Mouse (Mus musculus) heart, postnatal 4 days (tissue): ENCODE measurements around the gene Utp18. TPM values are rescaled to one million over a fixed set of nuclear protein-coding genes. Genes with fewer than 3 reads are reported as not detected.
"Not testable (repeated sequence)": the region's sequence is repeated elsewhere in the genome, so short reads cannot be mapped to it uniquely, and the experiment has no call there.

Source experiments
- DNase-seq: peaks from one replicate; pipeline ENCODE4 v3.0.0; 2021
- total RNA-seq, 2 experiments: library from RNA; stranded (reverse); gene quantifications; 2 replicates each; pipeline ENCODE4 v1.2.3; 2021

Gene Utp18
- total RNA-seq, result 10 to 100 TPM; 17.0 to 17.9 TPM

DNA sequence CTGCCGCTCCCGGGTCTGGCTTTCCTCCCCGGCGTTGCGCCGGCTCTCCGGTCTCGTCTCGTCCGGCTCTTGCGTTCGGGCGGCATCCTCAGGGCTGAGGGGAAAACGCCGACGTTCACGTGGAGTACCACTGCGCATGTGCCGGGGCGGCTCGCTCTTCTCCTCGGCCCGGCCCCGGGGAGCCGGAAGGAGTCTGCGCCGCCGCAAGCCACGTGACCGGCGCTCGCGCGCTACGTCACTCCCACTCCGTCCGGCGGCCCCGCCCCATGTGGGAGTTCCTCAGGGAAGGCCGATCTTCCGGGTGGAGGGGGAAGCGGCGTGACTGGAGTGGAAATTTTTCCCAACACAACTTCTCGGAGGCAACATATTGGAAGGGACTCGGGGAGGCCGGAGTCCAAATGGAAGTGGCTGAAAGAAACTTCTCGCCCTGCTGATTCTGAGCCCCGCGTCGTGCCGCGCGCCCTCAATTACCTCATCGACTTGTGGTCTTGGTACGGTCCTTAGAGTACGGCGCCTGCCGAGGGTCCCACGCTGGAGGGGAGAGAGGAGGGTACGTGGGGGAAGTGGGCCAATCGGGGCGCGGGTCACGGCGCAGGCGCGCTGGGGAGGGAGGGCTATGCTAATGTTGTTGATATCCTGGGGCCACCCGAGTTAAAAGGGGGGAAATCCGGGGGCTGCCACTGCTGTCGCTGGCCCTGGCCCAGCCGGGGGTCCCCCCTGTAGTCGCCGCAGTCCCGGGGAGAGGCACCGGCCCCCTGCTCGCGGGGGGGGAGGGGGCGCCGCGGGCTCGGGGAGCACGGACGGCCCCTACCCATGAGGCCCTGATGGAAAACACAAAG lies at the start of gene Utp18, which contains the start of gene Mbtd1:
TSS of gene Utp18 (minus strand) at position 195 of the 839 bp plus-strand sequence.
TSS of gene Mbtd1 (plus strand) at position 281 of the 839 bp plus-strand sequence.
- peak; percentile 99 for DNase-seq

DNA sequence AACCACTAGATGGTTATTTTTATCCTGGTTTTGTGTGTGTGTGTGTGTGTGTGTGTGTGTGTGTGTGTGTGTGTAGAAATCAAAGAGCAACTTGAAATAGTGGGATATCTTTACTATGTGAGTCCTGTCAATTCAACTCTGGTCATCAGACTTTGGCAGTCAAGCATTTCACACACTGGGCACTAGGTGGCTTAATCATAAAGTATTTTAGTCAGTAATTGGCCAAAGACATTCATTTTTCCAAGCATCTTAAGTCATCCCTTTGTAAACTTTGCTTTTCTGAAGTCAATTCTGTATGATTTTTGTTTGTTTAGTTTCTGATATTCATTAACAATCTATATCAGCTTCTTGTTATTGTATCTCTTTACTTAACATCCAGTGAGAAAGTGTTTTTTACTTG lies 43.5 kb upstream of the Utp18 start:
- no peak for DNase-seq

DNA sequence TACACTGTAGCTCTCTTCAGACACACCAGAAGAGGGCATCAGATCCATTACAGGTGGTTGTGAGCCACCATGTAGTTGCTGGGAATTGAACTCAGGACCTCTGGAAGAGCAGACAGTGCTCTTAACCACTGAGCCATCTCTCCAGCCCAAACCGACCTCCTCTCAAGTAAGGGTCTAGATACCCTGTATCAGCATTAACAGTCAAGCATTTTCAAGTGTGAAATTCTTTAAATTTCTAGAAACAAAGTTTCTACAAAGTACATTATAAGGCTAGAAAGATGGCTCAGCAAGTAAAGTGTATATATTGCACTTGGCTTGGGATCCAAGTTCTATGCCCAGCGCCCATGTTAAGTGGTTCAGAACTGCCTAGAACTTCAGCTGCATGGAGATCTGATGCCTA lies 29.5 kb upstream of the Utp18 start:
- DNase-seq, result not testable (repeated sequence)

- DNase-seq, result no peak
Measured at GRCm38 (mm10) chr11:93911603-93912002, 26.0 kb upstream of the Utp18 start.

DNA sequence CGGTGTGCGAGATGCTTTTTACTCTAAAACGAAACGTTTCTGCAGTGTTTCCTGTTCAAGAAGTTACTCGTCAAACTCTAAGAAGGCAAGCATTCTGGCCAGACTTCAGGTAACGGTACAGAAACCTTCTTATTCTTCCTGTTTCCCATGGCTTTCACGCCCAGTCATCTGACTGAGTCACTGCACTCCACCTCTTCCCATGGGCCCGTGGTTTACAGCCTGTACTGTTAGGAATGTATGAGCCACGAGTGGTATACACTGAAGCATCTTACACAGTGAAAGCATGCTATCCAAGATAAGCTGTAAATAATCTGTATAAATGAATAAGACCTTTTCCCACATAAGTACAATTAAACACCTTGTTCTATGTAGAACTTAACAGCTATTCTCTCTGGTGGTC lies 23.3 kb upstream of the Utp18 start:
- no peak for DNase-seq

DNA sequence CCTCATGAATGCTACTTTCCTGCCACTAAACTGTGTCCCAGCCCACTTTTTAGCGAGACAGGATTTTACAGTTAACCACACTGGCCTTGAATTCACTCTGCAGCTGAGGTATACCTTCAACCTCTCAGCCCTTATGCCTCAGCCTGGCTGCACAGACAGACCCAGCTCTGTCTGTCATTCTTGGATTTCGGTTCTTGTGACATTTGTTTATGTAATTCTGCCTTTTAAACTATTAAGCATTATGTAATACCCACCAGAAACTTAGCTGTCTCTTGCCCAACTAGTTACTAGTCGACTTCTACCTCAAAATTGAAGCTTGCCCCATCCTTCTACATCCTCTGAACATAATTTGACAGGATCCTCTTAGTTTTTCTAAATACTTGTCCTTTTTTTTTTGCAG lies 22.3 kb upstream of the Utp18 start:
- DNase-seq, result no peak

- DNase-seq, result no peak
Measured at GRCm38 (mm10) chr11:93906834-93907233, 21.3 kb upstream of the Utp18 start.

- no peak for DNase-seq
Measured at GRCm38 (mm10) chr11:93897732-93898131, 12.2 kb upstream of the Utp18 start.

DNA sequence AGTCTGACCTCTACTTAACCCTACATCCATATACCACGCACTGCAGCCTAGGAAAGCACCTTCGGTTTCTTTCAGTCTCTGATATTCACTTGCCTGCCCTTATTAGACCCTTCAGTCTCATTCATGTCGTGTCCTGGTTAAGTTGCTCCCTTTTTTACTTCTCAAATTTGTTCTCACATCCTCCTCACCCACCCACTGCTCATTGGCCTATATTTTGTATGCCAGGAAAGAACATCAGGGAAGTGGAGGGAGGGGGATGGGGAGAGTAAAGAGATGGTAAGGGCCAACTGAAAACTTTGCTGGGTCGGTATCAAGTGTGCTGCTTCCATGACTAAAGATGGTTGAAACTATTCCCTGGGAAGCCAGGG lies 1.5 kb upstream of the Utp18 start:
- no peak for DNase-seq

GRCm38 (mm10) chr11:93886411-93887079 lies 979 bp upstream of the Utp18 start:
- DNase-seq, result peak; percentile 32

GRCm38 (mm10) chr11:93884901-93885571 lies 530 bp downstream of the Utp18 start:
- DNase-seq, result peak; percentile 58

DNA sequence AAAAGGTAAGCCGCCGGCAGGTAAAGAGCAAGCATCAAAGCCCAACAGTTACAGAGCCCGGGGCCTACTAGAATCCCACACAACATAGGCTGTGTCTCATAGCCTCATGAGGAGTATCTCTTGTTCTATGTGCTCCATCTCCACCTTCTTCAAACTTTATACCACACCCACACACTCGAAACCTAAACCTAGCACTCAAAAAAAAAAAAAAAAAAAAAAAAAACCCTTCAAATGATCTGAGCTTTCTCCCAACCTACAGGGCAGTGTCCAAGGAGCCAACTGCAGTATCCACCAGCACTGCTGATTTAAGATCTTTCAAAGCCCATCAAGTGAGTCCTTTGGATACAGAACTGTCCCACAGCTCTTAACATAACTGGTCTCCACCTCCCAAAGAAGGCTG lies 1.5 kb downstream of the Utp18 start:
- no peak for DNase-seq

DNA sequence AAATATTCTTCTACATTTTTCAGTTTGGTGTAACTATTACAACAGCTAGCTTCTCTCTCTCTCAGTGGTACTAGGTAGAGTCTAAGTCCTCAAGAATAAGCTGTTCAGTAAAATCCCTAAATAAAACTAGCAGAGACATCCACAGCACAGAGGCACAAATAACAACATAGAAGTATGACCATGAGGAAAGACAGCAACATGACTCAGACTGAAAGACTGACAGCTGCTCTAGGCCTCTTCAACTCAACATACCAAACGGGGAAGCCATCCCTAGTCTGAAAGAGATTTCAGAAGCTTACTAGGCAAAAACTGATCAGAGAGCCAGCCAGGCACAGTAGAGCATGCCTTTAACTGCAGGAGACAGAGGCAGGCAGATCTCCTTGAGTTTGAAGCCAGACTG lies 22.9 kb downstream of the Utp18 start:
- no peak for DNase-seq

GRCm38 (mm10) chr11:93862045-93862623 lies 23.4 kb downstream of the Utp18 start:
- no peak for DNase-seq

GRCm38 (mm10) chr11:93861193-93861592 lies 24.4 kb downstream of the Utp18 start:
- DNase-seq, result no peak

- no peak for DNase-seq
Measured at GRCm38 (mm10) chr11:93860540-93861172, 24.9 kb downstream of the Utp18 start.

DNA sequence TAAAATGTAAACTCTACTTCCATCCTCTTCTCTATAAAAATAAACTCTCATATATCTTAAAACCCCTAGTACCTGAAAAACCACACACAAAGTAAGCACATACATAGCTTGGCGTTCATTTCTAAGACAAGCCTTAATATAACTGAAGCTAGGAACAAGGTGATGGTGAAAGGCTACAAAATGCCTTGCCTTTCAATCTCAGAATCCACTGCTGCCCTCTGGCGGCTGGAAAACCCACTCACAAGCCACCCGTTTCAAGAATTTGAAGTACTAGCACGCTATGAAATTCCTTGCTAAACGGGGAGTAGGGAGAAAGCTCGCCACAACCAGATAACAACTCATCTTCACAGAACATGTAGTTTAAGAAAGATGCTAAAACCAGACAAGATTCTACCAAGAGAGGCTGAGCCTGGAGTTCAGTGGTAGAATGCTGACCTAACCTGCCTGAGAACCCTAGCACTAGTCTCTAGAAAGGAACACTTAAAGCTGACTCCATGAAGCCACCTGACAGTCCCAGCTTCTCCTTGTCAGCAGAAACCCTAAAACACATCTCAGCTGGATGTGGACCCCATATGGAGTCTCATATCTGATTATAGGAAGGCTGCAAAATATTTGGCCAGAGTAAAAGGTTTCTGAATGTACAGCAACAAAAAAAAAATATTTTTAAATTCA lies 29.1 kb downstream of the Utp18 start:
- DNase-seq, result peak; percentile 79

- DNase-seq, result no peak
Measured at GRCm38 (mm10) chr11:93852546-93852945, 33.0 kb downstream of the Utp18 start.

DNA sequence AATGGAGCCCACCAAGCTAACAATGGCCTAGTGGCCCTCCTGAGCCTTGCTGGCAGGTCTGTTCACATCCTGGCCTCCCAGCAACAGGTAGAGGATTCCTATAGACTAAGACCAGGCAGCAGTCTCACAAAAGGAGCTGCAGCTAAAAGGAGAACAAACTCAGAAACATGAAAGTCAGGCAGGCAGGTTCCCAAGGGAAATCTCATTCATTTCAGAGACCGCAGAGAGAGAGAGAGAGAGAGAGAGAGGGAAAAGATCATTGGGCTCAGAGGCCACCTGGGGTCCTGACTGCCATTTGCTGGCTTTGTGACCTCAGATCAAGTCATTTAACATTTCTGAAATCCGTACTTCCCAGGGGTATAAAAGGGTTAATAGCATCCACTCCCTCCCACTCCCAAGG lies 38.2 kb downstream of the Utp18 start:
- no peak for DNase-seq

DNA sequence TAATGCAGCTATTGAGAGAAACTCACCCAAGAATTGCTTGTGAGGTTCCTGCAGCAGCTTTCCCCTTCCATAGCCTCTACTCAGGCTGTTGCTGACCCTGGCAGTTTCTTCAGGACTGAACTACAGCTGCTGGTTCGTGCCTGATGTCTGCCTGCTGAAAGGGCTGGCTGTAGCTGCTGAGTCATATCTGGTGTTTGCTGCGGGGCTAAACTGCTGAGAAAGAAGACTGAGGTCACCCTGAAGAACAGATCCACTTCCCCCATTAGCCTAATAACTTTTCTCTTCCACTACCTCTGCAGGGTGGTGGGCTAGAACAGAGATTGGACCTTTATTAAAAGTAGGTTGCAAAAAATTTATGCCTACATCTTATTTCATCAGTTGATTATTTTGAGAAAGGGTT lies 49.8 kb downstream of the Utp18 start:
- no peak for DNase-seq

DNA sequence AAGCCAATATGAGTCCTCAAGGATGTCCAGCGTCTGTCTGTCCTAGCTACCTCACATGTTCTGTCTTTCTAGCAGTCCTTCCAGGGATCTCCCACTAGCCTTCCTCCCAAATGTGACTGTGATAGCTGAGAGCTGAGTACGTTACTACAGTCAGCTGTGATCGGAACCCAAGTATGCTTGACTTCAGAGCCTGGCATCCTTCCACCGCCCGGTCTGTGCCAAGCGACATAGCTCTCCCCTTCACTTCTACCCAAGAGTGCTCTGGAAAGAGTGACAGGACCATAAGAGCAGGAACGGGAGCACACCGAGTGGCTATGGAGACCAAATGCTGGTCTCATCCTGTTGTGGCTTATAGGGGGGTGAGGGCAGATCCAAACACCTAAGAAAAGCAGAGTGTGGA lies 55.6 kb downstream of the Utp18 start:
- DNase-seq, result no peak

GRCm38 (mm10) chr11:93829327-93829679 lies 56.3 kb downstream of the Utp18 start:
- DNase-seq, result no peak
